Mouse (Mus musculus) urinary bladder, postnatal 36 days (tissue): Measurements from ENCODE around the gene Zfp454.

Source experiments
- DNase-seq, 2 experiments: peaks; one replicate each; pipeline ENCODE4 v3.0.0; 2022; ENCODE audit warnings: low spot score in 2 of 2, mixed read lengths in 1 of 2

Zfp454 gene

GRCm38 (mm10) chr11:50841023-50841735 lies 46.3 kb downstream of the Zfp454 start, which contains the start of gene Zfp879:
Gene Zfp879, minus strand, starts transcription at chr11:50841552.
- DNase-seq = peak; percentile 82 to 90

GRCm38 (mm10) chr11:50835727-50836126 lies 51.7 kb downstream of the Zfp454 start:
- DNase-seq = no peak

GRCm38 (mm10) chr11:50827010-50827953 lies 60.2 kb downstream of the Zfp454 start, which contains the start of gene Zfp354c:
Gene Zfp354c, minus strand, starts transcription at chr11:50827724.
- peak; percentile 74 to 88 for DNase-seq

- no peak for DNase-seq
Measured at GRCm38 (mm10) chr11:50826214-50826613, 61.2 kb downstream of the Zfp454 start.
